Mouse (Mus musculus) right cerebral cortex, adult 18-20 months (tissue): ENCODE measurements around the gene Far1.

Source experiments
- DNase-seq: peaks from one replicate; pipeline ENCODE4 v3.0.0; 2022; ENCODE audit warnings: mixed read lengths

Gene Far1

DNA sequence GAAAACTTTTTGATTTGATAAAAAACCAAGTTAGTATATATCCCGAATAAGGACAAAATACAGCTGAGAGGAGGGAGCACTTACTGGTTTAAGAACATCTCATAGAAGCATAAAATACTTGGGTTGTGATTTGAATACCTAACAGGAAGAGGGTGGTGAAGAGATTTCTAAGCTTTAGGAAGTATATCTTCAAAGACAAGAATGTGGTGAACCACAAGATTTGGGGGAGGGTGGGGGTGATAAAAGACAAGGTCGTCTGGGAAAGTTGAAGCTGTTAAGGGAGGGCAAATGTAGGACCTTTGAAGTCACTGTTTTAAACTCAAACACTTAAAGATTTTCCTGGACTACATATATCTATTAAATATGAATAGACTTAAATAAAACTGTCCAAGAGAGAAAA is 59.1 kb downstream of the Far1 start:
- no peak for DNase-seq

DNA sequence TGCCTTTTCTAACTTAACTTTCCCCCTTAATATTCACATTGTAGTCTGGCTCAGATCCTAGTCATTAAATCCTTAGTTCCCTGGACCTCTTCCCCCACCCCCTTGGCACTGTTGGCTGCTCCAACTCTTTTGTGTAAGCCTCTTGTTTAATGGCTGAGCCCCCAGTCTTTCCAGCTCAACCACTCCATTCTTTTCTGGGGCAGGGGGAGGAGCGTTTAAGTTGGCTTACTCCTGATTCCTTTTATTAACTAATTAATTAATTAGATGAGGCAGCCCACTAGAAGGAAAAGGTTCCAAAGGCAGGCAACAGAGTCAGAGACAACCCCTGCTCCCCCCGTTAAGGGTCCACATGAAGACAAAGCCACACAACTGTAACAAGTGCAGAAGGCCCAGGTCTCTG is 68.5 kb downstream of the Far1 start:
- DNase-seq = no peak

DNA sequence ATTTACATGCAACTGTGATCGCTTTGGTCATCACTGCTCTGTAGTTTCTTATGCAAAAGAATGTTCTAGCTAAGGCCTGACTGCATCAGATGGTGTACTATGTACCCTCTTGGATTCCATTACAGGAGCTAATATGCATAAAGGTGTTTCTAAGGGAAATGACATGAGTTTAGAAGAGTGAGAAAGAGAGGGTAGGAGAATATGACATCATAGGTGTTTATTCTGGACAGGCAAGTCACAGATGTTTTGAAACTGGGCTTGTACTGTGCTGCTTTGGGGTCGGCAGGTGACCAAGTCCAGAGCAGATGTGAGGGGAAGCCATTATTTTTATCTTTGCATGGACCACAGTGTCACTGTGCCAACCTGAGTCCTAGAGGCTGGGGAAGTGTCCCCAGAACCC is 75.6 kb downstream of the Far1 start:
- no peak for DNase-seq

DNA sequence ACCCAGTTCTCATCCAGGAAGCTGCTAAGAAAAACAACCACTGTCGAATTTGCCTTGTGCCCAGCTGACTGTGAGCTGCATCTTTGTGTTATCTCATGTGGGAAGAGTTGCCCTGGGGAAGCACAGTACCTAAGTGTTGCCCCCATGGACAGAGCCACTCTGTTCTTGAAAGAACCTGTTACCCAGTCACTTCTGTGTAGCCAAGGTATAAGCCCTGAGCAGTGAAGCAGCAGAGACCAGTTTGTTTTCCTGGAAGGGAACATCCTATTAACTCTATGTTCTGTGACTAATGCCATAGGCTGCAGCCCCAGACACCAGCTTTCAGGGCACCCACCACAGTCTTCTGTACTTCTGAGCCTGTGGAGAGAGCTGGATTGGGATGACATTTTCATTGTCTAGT is 76.7 kb downstream of the Far1 start:
- no peak for DNase-seq

DNA sequence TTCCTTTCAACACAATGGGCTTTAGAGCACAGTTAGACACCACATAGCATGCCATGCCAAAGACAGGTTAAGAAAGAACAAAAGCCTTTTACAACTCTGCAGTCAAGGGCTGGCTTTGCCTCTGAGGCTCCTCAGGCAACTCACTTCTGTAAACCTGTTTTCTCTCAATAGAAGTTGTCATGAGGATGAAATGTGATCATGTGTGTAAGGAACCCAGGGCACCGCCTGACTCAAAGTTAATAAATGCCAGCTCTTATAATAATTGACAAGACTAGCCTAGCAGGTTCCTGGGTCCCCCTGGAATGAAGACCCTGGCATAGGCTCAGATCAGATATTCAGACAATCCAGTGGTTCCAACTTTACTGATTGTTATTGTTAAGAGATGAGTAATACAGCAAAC is 77.5 kb downstream of the Far1 start:
- DNase-seq = no peak

DNA sequence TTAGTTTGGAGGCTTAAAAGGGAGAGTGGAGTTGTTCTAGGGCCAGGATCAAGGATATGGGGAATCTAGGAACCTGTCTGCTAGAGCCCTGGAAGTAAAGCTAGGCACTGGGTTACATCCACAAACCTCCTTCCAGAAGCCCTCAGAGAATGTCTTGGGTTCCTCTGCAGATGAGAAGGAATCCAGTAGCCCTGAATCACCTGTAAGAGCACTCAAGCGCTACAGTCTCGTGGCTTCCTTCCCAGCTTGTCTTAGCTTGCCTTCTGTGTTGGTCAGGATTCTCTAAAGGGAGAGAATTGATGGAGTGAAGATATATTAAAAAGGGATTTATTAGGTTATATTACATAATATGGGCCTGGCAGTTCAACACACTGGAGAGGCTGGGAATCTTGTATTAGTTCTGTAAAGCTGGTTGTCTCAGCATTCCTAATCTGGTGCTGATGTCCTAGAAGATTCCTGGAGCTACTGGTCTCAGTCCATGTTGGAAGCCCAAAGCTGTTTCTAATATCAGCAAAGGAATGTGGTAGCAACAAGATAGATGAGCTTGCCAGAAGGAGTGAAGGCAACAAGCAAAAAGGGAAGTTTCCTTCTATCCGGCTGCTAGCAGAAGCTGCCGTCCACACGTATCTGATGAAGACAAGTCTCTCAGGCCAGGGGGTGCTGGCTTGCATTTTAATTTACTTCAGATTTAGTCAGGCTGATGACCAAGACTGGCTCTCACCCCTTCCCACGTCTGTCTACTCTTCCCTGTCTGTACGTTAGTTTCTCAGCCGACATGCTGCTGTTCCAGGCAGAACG is 78.1 kb downstream of the Far1 start:
- DNase-seq = no peak

DNA sequence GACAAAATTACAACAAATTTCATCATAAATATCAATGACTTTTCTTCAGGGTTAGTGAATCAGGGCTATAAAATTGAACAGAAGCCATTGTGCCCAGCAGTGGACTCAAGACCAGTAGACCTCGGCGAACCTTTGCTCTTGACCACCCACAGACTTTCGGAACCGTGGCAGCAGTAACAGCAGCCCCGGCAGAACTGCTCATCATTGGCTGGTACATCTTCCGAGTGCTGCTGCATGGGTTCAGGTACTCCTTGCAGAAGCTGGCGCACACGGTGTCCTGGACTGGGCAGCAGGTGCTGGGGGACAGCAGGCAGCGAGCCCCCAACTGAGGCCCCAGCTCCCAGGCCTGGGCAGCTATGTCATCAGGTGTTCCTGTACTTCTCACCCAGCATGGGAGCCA is 79.1 kb downstream of the Far1 start:
- no peak for DNase-seq

DNA sequence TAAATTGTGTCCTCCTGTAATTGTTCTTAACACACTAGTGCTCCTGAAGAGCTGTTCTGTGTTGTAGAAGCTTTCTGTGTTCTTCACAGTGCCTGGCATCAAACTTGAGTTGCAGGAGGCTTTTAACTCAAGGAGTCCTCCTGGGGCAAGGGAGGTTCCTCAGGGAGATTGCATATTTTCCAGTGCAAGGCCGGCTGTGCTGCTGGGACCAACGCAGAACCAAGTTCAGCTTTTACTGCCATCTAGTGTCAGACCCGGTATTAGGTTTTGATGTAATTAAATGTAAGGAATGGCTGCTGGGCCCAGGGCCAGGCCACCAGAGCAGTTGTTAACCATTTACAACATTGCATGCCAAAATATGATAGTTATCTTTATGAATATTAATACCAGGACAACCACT is 80.7 kb downstream of the Far1 start:
- peak; percentile 46 for DNase-seq

DNA sequence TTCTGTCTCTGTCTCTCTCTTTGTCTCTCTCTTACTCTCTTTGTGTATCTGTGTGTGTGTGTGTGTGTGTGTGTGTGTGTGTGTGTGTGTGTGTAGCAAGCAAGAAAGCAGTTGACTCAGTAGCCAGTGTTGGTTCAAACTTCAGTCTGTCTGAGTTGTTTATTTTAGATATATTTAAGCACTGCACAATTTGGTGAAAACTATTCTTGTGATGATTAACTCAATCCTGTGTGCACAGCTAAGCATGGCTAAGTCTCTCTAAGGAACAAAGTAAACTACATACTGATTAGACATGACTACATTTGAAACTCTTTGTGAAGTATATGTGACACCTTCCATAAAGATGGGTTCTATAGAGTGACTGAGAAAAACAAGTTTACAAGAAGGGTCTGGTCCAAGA is 83.6 kb downstream of the Far1 start:
- no peak for DNase-seq

DNA sequence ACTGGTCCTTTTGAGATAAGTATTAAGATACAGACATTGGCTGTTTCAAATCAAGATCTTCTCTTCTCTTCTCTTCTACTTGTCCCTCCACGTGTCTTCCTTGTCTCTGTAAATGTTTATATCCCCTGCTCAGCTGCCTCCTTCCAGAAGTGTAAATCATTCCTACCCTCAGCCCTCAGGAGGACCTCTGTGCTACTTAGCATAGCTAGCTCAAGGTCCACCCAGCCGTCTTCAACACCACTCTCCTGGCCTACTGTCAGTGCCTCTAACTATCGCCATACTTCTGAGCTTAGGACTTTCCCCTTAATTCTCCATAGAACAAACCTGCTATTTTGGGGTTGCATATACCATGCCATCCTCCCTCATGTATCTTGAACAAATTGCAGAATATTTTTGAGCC is 88.2 kb downstream of the Far1 start:
- no peak for DNase-seq

DNA sequence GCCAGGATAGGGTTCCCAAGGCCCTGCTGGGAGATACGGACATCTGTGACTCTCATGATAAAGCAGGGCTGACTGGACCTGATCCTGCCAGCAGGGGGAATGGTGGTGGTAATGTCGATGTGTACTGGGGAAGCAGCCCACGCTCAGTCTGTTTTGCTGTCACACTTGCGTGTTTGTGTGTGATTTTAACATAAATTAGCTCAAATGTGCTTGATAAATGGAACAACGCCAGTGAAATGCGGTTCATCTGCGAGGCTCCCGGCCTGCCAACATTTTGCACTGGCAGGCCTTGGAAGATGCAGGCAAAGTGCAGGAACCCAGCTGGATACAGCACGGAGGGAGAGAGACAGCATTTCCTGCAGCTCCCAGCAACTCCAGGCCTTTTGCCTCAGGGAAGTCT is 94.3 kb downstream of the Far1 start:
- DNase-seq = peak; percentile 79

DNA sequence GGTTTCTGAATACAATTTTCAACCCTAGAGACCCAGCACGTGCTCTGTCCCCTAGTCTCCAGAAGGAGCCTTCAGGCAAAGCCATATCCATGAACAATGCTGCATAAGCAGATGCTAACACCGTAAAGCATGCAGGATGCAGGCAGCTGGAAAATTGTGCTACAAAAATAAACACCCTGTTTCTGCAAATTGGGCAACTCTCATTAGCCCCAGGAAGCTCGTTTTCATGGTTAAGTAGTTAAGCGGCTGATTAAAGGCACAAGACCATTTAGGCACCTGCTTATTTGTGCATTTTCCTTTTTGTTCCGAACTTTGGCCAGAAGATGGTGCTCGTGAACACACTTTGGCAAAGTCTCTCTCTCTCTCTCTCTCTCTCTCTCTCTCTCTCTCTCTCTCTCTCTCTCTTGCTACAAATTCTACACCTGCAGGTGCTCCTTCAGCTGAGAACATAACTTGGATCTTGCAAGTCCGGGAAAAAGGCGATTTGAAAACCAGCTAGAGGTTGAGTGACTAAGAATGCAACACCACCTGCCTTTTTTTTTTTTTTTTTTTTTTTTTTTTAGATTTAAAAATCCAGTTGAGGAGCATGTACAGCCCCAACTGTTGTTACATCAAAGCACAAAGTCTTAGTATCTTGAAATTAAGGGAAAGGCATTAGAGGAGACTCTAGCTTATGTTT is 95.5 kb downstream of the Far1 start:
- peak; percentile 68 for DNase-seq

DNA sequence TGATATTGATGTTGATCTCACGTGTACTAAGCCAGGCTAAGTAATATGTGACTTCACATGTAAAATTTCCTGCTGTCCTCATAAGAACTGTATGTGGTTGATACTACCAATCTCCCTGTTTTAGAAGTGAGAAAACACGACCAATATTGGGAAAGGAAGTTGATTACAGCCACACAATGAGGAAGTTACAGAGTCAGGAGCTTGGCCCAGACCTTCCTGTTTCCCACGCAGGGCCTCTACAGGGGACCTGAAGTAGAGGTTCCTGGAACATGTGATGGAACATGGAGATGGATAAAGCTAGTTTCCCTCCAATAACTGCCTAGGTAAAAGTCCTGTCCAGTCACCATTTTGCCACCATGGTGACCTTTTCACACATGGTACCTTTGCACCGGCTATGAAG is 99.0 kb downstream of the Far1 start:
- no peak for DNase-seq

DNA sequence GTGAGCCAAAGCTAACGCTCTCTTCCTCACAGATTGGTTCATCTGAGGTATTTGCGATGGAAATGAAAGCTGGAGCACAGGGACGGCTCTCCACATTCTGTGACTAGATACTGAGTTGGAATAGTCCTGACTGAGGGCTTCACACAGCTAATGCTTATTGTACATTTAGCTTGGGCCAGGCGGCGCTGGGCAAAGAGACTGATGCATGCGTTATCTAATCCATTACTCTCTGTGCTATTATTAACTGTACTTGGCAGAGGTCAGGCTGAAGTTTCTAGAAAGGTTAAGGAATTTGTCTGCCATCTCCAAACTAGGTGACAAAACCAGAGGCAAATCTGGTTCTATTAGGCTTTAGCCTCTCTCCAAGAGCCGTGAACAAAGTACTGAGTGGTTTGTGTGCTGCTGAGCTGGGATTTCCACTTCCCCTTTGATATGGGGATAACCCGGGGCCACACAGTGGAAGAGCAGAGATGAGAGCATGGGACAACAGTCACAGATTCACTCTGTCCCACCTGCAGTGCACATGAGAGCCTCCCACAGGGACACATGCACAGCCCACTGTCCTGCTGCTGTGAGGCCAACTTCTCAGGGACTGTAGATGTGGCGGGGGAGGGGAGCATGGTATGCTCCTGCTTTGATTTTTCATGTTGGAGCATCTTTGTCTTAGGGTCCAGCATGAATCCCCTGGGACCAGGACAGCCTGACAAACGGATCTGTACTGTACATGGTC is 100.7 kb downstream of the Far1 start:
- no peak for DNase-seq

DNA sequence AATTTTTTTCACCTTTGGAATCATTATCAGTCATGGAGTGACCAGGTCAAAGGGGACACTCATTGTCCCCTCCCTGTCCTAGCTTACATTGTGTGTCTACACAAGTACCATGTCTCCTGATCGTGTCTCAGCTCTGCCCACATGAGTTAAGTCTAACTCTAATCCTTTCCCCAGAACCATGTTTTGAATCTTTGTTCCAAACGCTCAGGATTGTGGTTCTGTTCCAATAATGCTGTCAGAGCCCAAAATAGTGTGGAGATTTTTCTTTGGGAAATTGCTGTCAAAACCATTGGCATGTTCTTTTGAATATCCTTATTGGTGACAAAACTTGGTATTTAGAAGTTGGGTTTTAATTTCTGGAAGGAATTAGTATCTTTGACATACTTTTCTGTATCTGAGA is 105.5 kb downstream of the Far1 start:
- peak; percentile 12 for DNase-seq

DNA sequence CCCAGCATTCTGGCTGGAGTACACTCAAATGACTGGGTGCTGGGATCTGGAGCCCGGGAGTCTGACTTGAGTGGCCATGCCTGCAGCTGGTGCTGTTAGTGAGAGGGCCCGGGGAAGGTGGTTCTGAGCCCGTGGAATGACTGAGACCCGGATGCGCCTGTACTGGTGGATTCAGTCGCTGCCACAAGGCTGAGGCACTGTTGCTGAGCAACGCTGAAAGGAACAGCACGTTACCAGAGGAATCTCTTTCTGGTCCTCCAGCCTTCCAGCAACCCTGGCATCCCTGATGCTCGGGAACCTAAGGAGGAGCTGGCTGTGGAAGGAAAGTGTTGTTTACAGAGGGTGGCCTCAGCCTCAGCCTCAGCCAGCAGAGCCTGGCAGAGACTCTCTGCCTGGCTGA is 106.1 kb downstream of the Far1 start:
- peak; percentile 57 for DNase-seq
